Mouse (Mus musculus): ENCODE measurements at regions not wholly inside any gene's neighbourhood (a gene's known extent, or its start where the extent isn't known, plus 50 kb on each side); places are given as distances from the start of the nearest gene placed in this dataset.

DNA sequence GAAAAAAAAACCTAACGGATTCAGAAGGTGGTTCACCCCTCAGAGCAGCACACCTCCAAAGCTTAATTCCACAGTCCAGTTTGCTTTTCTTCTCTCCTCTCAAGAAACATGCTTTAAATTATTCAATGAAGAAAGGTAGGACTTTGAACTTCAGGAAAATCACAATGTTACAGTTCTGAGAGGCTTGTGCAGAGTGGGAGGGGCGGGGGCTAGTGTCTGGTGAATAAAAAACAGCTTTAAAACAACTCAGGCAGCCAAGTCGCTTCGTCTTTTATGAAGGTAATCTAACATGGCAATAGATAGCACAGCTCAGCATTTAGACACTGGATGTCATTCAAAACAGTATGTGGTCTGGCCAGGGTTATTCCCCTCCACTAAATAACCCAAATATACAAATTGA lies 298.8 kb downstream of the Foxa2 start:
- TF ChIP-seq CTCF (IDR thresholded peaks at IDR 0.05; ENCODE audit: low read depth): no peak
- no peak for TF ChIP-seq EP300 (IDR thresholded peaks at IDR 0.05; ENCODE audit: low read depth)

Data from heart, postnatal 0 days (tissue).